Mouse (Mus musculus) CH12F3 (cell line): ENCODE measurements around the gene Trim40.
"Not testable (repeated sequence)": the region's sequence is repeated elsewhere in the genome, so short reads cannot be mapped to it uniquely, and the experiment has no call there.

Source experiments
- in situ Hi-C: fragments of 300-500 bp; cut with MboI; formaldehyde crosslinking; loops from 2 replicates; pipeline ENCODE4 v1.14.3; 2020; ENCODE audit warnings: low sequenced_read_pairs

Trim40 gene

DNA sequence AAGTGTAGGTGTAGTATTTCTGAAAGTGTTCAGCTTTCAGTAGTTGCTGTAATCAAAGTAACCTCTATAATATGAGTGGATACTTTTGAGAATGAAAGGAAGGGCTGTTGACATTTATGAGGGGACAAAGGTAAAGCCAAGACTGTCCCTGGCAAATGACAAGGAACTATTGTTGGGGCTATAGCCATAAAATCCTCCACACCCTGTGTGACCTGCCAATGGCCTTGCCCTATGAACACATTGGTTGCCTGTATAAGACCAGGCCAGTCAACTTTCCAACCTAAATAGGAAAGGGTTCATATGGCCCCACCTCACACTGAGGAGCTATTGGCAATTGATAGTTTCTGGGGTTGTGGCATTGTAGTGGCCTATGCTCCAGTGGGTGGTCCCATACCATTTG lies 7.1 kb upstream of the Trim40 start:
- in situ Hi-C loops, result no loop called here

DNA sequence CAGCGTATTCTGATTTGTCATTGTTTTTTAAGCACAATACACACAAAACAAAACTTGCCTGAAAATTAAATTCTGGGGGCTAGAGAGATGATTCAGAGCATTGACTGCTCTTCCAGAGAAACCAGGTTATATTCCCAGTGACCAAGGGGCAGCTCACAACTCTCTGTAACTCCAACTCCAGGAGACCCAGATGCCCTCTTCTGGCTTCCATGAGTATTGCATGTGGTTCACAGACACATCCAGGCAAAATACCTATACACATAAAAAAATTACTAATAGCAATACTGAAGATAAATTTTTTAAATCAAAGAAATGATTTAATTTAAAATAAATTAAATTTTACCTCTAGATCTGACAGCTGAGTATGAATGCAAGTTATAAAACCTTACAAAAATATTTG lies 6.7 kb upstream of the Trim40 start:
- in situ Hi-C loops, result no loop called here

DNA sequence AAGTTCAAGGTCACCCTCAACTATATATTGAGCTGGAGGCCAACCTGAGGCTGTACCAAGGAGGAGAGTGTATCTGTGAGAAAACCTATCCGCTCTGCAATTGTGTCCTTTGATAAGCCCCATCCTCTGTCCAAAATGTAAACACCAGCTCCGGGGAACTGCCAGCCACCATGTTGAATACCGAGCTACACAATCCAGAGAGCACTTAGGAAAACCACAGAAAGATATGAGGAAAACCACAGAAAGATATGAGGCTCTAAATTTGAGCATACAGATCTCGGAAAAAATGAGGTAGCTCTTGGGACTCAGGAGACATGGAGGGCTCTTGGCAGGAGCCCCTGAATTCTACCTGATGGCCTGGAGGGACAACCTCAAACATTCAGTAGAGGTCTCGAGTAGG lies 3.5 kb upstream of the Trim40 start:
- in situ Hi-C loops, result no loop called here

DNA sequence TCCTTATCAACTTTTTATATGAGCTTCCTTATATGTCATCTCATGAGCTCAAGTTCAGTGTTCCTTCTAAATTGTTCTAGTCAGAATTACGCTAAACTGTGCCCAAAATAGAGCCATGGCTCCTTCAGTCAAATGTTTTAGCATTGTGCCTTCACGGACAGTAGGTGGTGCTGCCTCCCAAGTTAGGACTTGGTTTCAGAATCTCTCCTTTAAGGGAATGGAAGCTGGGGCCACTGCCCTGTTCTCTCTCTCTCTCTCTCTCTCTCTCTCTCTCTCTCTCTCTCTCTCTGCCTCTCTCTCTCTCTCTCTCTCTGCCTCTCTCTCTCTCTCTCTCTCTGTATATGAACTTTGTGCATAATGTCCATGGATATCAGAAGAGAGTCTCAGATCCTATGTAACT lies 2.4 kb upstream of the Trim40 start:
- in situ Hi-C loops, result no loop called here

DNA sequence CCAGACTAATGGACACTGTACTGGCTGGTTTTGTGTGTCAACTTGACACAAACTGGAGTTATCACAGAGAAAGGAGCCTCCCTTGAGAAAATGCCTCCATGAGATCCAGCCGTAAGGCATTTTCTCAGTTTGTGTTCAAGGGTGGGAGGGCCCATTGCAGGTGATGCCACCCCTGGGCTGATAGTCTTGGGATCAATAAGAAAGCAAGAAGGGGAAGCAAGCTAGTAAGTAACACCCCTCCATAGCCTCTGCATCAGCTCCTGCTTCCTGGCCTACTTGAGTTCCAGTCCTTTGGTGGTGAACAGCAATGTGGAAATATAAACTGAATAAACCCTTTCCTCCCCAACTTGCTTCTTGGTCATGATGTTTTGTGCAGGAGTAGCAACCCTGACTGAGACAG lies 1.6 kb upstream of the Trim40 start:
- in situ Hi-C loops, result not testable (repeated sequence)

DNA sequence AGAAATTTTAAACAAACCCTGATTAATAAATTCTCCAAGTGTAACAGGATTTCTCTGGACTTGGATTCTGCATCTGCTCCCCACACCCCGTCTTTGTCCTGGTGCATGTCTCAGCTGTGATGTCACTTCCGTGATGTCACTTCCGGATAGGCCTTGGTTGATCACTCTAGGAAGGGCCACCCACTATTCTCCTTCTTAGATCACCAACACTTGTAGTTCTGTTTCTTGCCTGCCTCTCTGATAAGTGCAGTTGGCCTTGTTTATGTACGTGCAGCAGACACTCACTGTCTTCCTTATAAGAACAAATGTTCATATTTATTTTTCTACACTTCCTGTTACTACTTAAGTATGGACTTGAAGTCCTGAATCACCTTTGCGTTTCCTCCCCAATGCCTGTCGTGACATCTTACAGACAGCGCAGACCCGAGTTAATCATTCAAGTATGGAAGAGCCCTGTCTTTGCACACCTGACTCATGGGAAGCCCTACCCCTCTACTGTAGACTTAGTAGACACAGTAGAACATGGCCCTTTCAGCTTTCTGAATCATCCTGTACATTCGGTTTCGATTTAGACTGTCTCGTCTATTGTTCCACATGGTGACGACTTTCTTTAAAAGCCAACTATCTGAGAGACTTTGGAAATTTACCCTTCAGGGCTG lies 4.7 kb downstream of the Trim40 start:
- in situ Hi-C loops, result no loop called here

DNA sequence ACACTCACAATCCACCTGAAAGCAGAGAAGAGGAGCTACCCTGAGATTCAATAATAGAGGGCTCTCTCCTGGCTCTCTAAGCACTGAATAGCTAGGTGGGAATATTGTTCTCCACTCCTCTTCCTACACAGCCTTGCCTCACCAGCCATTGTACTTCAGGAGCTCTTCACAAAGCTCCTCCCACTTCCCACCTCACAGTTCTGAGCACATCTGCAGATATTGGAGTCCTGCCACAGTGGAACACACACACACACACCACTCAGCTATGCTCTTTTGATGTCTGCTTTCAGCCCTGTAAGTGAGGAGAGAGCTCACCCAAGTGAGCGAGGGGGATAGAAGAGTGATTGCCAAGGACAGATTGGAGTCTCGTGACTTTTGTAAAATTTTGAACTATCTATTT lies 6.6 kb downstream of the Trim40 start:
- in situ Hi-C loops, result no loop called here

DNA sequence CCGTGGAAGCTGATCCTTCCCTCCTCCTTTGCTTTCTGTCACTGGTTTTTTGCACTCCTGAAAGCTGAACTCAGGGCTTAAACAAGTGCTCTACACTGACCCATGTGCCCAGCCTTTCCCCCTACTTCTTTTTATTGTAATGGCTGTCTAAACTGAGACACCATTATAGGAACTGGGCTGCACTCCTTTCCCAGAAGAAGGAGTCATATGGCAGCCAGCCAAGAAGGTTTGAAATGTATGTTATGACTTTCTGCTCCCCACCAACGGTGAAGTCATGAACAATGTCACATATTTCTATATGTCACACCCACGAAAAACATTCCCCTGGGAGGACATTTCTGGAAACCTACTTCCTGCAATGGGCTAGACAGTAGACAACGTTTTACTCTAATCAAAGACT lies 15.3 kb downstream of the Trim40 start:
- in situ Hi-C loops, result no loop called here

DNA sequence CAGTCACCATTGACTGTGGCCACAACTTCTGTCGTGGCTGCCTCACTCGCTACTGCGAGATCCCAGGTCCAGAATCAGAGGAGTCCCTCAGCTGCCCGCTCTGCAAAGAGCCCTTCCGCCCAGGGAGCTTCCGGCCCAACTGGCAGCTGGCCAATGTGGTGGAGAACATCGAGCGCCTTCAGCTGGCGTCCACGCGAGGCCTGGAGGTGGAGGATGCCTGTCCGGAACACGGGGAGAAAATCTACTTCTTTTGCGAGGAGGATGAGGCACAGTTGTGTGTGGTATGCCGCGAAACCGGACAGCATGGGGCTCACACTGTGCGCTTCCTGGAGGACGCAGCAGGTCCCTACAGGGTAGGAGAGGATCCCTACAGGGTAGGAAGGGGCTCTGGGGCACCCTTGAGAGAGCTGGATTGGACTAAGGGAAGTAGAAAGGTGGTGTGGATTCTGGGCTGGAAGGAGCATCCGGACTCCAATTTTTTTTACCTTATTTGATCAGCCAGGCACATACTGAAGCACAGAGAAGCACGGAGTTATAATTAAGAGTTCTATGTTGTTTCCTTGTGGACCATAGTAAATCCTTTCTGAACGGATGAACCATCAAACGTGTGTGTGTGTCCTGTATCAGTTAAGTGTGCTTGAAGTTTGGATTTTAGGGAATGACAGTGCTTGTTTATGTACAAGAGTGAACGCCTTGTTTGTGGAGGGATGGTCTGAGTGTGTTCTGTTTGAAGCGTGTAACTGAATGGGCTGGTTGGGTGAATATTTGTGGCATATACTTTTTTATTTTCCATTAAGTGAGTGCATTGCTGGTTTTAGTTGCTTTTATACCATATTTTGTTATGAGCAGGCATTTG lies 19.7 kb downstream of the Trim40 start:
- in situ Hi-C loops, result no loop called here

DNA sequence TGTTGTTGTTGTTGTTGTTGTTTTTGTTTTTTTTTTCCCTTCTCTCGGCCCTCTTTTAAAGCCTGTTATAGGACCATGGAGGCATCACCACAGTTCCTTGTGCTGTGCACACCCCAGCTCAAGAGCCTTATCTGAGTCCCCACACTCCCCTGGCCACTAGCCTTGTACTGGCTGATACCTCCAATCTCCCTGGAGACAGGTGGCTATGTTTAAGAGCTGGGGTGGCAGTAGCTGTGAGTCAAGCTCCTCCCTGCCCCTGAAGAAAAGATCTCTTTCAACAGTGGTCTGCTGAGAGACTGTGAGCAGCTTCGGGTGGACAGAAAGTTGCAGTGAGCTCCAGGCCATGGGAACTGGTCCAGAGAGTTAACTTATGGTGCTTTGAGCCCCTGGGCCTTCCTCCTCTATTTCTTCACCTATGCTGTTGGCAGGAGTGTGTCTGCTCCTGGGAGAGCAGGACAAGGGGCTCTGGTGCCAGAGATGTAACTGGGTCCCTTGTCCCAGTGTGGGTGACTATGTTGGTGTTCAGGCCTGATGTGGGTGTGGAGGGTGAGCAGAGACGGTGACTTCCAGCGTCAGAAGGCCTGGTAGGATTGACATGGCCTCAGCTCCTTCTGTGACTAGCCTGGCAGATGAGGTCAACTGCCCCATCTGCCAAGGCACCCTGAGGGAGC lies 20.5 kb downstream of the Trim40 start, which contains the start of gene Trim10:
TSS of gene Trim10 (plus strand) at position 291 of the 671 bp plus-strand sequence.
- in situ Hi-C loops, result no loop called here

DNA sequence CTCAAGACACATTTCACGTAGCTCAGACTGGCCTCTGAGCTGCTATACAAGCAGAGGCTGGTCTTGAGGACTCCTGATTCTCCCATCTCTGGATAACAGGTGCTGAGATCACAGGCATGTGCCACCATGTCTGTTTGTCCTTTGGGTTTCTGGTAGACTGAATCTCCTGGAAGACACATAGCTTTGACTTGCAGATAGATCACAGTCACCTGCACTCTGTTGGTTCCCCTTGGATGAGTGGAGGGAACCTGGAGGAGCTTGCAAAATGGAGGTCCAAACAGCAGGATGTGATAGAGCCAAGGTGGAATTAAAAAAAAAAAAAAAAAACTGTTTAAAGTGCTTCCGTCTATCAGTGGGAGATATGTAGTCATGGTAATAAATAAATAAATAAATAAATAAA lies 21.1 kb downstream of the Trim40 start:
- in situ Hi-C loops, result no loop called here

DNA sequence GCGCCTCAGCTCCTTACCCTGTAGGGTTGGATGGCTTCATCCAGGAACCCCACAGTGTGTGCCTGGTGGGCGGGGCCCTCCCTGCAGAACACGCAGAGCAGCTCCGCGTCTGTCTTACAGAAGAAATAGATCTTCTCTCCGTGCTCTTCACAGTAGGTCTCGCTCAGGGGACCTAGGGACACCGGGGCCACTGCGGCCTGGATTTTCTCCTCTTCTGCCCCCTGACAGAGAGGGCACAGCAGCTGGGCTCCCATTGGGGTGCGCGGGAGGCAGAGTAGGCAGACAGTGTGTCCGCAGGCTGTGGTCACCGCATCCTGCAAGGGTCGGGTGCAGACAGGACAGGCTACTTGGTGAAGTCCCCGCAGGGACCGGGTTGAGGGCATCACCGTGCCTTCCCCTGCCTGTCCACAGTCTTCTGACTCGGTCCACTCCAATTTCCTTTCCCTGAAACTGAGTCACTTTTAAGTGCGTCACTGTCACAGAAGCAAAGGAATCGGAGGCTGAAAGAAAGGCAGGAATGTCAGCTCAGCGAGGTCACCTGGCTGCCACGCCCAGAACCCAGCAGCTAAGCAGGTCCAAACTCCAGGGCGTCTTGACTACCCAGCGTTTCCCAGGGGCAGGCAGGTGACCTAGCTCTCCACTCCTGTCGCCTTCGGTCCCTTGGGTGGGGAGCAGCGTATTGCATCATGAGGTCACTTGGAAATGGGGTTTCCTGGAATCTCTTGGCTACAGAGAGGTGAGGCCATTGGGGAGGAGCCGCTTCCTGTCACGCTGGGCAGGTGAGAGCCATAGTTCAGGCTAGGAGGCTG lies 23.0 kb downstream of the Trim40 start, which contains the start of gene Trim15:
TSS of gene Trim15 (minus strand) at position 492 of the 809 bp plus-strand sequence.
- in situ Hi-C loops, result no loop called here

DNA sequence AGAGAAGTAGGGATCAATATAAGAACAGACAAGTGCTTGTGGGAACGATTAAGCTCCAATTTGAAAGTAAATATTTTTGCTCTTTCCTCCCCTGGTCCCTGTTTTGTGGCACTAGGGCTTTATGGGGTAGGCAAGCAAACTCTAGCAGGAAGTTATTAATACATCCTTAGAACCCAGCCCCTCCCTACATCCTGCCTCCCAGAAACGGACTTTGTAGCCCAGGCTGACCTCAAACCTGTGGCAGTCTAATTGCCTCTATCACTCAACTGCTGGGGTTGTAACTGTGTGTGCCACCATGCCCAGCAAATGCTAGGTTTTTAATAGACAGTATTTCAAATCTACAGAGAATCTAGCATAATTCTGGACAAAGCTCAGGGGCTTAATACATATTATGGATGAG lies 28.2 kb downstream of the Trim40 start:
- in situ Hi-C loops, result no loop called here

DNA sequence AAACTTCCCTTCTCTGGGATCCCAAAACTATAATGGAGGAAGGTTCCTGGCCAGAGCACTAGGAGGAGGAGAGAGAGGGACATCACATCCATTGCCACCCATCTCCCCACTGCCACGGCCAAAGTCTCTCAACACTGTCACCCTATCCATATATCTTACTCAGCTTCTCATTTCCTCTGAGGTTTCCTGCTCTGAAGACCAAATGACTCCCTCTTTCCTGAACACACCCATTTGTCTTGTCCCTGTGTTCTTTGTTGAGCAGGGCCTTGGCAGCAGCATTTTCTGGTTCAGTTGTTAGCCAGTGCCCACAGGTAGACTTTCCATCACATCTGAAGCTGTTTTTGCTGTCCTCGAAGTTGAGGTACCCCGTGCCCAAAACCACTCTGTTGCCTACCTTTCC lies 31.7 kb downstream of the Trim40 start:
- in situ Hi-C loops, result no loop called here

DNA sequence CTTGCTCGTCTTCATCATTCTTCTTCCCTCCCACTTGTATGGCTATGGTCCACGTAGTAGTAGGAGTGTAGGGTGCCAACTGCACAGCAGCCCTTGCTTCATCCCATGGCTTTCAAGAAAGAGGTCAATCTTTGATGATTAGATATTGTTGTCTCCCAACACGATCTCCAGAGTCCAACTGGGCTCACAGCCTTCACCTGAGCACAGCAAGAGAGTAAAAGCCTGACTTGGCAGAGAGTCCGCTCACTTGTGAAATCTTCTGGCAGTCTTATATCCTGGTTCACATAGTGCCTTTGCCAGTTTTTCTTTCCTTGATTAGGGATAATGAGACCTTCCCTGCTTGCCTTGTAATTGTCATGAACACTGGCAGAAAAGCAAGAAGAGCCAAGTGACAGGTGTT lies 33.7 kb downstream of the Trim40 start:
- in situ Hi-C loops, result no loop called here

DNA sequence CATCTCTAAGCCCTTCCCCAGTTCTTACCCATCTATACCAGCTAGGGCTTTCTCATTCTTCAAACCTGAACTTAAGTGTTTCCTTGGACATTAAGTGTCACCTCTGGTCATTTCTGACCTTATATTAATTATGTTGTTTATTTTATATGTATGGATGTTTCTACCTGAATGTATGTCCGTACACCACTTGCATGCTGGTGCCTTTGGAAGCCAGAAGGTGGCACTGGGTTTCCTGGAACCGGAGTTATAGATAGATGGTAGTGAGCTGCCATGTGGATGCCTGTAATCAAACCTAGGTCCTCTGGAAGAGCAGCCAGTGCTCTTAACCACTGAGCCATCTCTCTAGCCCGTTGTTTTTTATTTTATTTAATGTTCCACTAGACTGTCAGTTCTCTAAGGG lies 34.4 kb downstream of the Trim40 start:
- in situ Hi-C loops, result no loop called here

DNA sequence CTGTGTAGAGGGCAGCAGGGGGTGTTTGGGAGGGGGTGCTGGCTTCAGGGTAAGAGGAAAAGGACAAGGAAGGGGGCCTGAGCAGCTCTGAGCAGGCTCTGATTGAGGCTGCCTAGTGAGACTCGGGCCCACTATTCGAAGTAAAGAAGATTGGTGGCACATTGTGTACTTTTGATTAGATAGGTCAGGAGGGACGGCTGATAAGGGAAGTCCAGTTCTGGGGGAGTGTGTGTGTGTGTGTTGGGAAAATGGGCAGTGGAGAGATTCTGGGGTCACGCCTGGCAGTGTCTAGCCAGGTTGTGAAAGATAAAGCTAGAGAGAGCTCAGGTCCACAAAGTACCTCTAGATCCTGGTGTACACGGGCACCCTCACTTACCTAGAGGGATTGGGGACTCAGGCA lies 38.3 kb downstream of the Trim40 start:
- in situ Hi-C loops, result no loop called here

DNA sequence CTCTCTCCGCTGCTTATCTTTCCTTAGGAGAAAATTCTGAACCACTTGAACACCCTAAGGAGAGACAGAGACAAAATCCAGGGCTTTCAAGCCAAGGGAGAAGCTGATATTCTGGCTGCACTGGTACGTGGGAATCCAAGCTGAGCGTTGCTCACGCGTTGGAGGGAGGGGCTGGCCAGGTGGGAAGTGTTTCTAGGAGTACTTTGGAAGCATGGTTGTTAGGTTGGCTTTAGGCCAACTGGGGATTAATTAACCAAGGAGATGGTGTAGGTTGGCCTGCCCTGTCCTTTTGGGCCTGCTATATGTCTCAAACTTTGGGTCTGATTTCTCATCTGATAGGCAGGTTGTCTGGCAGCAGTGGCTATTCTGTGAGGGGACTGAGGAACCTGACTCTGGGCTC lies 38.7 kb downstream of the Trim40 start:
- in situ Hi-C loops, result no loop called here

DNA sequence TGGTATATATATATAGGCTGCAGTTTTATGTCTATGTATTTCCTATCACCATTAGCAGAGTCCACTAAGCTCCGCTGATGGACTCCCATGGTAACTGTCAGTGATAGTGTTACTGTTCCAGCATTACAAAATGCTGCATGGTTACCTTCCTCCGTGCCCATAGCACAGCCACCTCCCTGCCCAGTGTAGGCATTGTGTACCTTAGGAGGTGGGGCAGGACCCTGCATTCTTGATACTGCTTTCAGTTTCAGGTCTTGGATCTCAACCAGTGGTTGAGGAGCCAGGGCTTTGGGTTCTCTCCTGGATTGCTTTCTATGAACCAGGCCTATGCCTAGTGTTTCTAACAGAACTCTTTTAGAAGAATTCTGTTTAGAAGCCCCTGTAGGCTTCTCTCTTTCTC lies 39.9 kb downstream of the Trim40 start:
- in situ Hi-C loops, result no loop called here

DNA sequence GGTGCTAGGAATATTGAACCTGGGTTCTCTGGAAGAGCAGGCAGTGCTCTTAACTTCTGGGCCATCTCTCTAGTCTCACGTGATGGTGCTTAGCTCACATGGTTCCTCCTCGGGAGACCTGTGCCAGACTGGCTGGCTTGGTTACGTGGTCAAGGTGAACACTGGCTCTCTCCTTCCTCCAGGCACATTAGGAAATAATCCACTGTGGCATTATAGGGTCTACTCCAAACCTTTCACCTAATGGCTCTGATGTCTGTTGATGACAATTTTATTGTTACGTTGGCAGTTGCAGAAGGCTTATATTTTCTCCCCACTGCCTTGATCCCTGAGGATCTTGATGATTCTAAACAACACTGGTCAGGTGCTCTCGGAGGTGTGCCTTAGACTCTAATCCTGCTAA lies 41.0 kb downstream of the Trim40 start:
- in situ Hi-C loops, result no loop called here

DNA sequence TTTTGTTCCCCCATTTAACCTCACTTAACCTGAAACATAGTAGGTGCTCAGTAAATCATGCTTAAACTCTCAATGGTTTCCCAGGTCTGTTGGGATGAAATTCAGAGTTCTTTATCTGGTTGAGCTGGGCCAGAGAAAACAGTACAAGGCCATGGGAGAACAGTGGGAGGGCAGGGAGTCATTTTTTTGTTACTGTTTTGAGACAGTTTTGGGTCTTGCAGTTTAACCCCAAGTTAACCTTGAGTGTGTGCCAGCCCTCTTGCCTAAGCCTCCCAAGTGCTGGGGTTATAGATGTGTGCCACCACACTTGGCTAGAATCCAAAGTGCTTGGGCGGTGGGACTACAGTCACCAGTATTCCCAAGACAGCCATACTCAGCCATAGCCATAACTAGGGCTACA lies 45.2 kb downstream of the Trim40 start:
- in situ Hi-C loops, result no loop called here
